Mouse (Mus musculus) midbrain, embryonic 16.5 days (tissue): ENCODE data around the gene Dedd. TPM values are rescaled to one million over a fixed set of nuclear protein-coding genes. Genes with fewer than 3 reads are reported as not detected.

Experiments used
- ATAC-seq: fragments of 200-750 bp; cut with Nextera tagmentation; 2 replicates; pipeline ENCODE4 v1.8.0; 2017; ENCODE audit warnings: moderate TSS enrichment
- H3K27ac ChIP-seq: fragments of 300-500 bp; sonication (generic); 2 replicates; pipeline ENCODE4 v1.5.1; 2014; ENCODE audit warnings: mild to moderate bottlenecking, low read length, mixed read lengths
- H3K27me3 ChIP-seq: fragments of 300-500 bp; sonication (generic); 2 replicates; pipeline ENCODE4 v1.6.1; 2014; ENCODE audit warnings: low read depth, low read length, mixed read lengths; ENCODE audit not compliant: control insufficient read depth, insufficient read depth
- H3K36me3 ChIP-seq: fragments of 300-500 bp; sonication (generic); 2 replicates; pipeline ENCODE4 v1.6.1; 2014; ENCODE audit warnings: mild to moderate bottlenecking, low read length, moderate library complexity, mixed read lengths; ENCODE audit not compliant: control insufficient read depth, insufficient read depth
- H3K4me1 ChIP-seq: fragments of 300-500 bp; sonication (generic); 2 replicates; pipeline ENCODE4 v1.6.1; 2014; ENCODE audit warnings: mild to moderate bottlenecking, low read length, mixed read lengths; ENCODE audit not compliant: control insufficient read depth, insufficient read depth
- H3K4me2 ChIP-seq: fragments of 300-500 bp; sonication (generic); 2 replicates; pipeline ENCODE4 v1.6.1; 2014; ENCODE audit warnings: mild to moderate bottlenecking, low read length, mixed read lengths
- H3K4me3 ChIP-seq: fragments of 300-500 bp; sonication (generic); 2 replicates; pipeline ENCODE4 v1.5.1; 2014; ENCODE audit warnings: low read depth, mild to moderate bottlenecking, low read length, moderate library complexity, mixed read lengths
- H3K9ac ChIP-seq: fragments of 300-500 bp; sonication (generic); 2 replicates; pipeline ENCODE4 v1.6.1; 2014; ENCODE audit warnings: low read depth, low read length, mixed read lengths
- H3K9me3 ChIP-seq: fragments of 300-500 bp; sonication (generic); replicated peaks from 2 replicates; pipeline ENCODE4 v1.6.1; 2014; ENCODE audit warnings: mild to moderate bottlenecking, low read length, mixed read lengths; ENCODE audit not compliant: control insufficient read depth, poor library complexity, severe bottlenecking
- WGBS: fragments of 180-500 bp; shearing (Covaris S2); extraction: QIAGEN DNeasy Blood & Tissue Kit; methylation state at CpG from one replicate; pipeline ENCODE4 v1.1.7; 2014; 5-methylcytosine and 5-hydroxymethylcytosine counted together
- polyA plus RNA-seq: library from polyadenylated mRNA; unstranded; fragments of >200 nt; fragmentation: Nextera tagmentation; extraction: Ambion mirVana; gene quantifications from 2 replicates; pipeline ENCODE4 v1.2.1, GENCODE M21; 2015

Dedd gene
- polyA plus RNA-seq, 1 experiment from 2014 or later, result 53.6 TPM

DNA sequence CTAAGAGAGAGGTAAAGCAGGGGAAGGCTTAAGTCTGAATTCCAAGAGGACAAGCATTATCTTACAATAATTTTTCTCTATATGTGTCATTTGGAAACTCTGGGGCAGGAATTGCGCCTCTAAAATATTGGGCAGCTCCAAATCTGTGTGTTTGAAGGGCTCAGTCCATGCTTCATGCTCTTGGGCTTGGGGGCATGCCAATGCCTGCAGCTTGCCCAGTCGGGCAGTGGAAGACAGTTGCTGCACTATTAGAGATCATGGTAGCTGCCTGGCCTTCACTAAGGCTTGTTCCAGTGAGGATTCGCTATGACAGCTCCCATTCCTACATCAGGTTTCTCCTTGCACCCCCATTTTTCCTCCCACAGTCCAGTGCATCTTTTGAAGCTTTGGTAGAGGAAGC is 19.7 kb downstream of the Dedd start:
- 88% methylated on average over 3 of the region's 3 CpGs for WGBS
- H3K4me1 ChIP-seq, result peaks cover 32% of the 10 kb centered on the region

DNA sequence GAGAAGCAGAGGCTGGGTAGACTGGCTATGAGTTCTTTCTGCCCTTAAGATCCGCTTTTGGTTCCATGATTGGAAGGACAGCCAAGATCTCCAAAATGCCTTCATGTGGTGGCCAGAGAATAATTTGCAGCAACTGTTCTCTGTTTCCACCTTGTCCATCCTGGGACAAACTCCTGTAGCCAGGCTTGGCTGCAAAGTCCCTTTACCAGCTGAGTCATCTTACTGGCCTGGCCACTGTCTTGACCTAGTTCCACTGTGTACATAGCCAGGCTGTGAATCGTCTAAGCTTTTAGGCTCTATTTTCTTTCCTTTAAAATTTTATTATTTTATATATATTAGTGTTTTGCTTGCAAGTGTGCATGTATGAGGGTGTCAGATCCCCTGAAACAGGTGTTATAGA is 20.3 kb downstream of the Dedd start:
- WGBS, result 96% methylated on average over 2 of the region's 2 CpGs
- Histone ChIP-seq H3K4me3 (no peak overlapping the region), H3K9me3 (peaks cover 5% of the 10 kb centered on the region), H3K4me1 (peaks cover 27% of the 10 kb centered on the region), H3K36me3 (no peaks in the 10 kb centered on the region), H3K9ac (no peak overlapping the region), H3K27me3 (no peaks in the 10 kb centered on the region), H3K4me2 (no peak overlapping the region), H3K27ac (no peak overlapping the region)
- no peak for ATAC-seq

More for the DNA sequence above, 19.7 kb downstream of the Dedd start:
- H3K36me3 ChIP-seq, result no peaks in the 10 kb centered on the region
- no peak overlapping the region for H3K27ac ChIP-seq
- H3K9ac ChIP-seq, result no peak overlapping the region
- H3K27me3 ChIP-seq, result no peaks in the 10 kb centered on the region
- H3K4me3 ChIP-seq, result no peak overlapping the region
- no peak overlapping the region for H3K4me2 ChIP-seq
- no peak for ATAC-seq
- peaks cover 5% of the 10 kb centered on the region for H3K9me3 ChIP-seq

DNA sequence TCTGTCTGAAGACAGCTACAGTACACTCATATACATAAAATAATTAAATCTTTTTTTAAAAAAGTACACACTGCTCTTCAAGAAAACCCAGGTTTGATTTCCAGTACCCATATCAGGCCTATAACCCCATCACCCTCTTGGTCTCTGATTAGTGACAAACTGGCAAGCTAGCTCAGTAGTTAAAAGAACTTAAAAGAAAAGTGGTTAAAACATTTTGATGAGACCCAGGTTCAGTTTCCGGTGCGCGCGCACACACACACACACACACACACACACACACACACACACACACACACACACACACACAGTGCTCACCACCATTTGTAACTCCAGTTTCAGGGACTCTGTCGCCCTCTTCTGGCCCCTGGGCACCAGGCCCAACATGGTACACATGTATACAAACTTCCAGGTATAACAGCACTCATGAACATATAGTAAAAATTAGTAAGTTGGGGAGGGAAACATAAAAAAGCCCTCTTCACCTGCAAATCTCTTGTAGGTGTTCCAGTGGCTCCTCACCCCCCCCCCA is 26.9 kb downstream of the Dedd start:
- H3K4me2 ChIP-seq, result no peak overlapping the region
- ATAC-seq, result no peak
- no peaks in the 10 kb centered on the region for H3K27me3 ChIP-seq
- peaks cover 4% of the 10 kb centered on the region; the same call in 1 of the 2 replicates for H3K9me3 ChIP-seq
- H3K4me3 ChIP-seq, result no peak overlapping the region
- H3K36me3 ChIP-seq, result peaks cover 7% of the 10 kb centered on the region
- WGBS, result 85% methylated on average over 5 of the region's 5 CpGs
- peaks cover 8% of the 10 kb centered on the region for H3K4me1 ChIP-seq
- no peak overlapping the region for H3K9ac ChIP-seq
- no peak overlapping the region for H3K27ac ChIP-seq

DNA sequence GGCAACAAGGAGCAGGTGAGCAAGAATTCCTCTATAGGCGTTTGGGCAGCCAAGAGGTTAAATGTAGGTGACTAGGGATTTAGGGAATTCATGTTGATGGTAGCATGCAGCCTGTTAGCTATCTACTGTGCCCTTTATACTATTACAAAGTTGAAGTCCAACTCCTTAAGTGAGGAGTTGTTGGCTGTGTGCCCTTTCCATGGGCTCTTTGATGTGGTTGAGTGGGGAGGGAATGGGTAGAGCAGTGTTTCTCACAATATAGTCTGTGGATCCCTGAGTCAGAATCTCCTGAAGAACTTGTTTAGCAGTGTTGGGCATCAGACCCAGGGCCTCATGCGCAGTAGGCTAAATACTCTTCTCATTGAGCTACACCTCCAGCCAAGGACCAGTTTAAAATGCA is 27.9 kb downstream of the Dedd start:
- no peak for ATAC-seq
- H3K9me3 ChIP-seq, result peaks cover 4% of the 10 kb centered on the region; the same call in 1 of the 2 replicates
- no peak overlapping the region for H3K4me2 ChIP-seq
- no peaks in the 10 kb centered on the region for H3K27me3 ChIP-seq
- peaks cover 12% of the 10 kb centered on the region for H3K4me1 ChIP-seq
- H3K4me3 ChIP-seq, result no peak overlapping the region
- H3K27ac ChIP-seq, result no peak overlapping the region
- no peak overlapping the region for H3K9ac ChIP-seq
- WGBS, result 94% methylated on average over 2 of the region's 2 CpGs
- peaks cover 7% of the 10 kb centered on the region for H3K36me3 ChIP-seq

DNA sequence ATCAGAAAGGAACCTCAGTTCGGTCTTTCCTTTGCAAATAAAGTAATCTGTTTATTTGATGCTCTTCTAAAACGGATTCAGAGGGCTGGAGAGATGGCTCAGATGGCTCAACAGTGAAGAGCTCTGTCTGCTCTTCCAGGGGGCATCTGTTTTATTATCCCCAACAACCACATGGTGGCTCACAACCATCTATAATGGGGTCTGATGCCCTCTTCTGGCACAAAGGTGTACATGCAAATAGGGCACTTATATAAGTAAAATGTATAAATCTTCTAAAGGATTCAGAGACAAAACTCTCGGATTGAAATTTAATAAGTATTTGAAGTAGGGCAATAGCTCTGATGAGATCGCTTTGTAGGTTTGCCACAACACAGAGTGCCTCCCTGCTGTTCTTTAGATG is 29.5 kb downstream of the Dedd start:
- no peak for ATAC-seq
- Histone ChIP-seq H3K27ac (no peak overlapping the region), H3K36me3 (peaks cover 7% of the 10 kb centered on the region), H3K4me2 (no peak overlapping the region), H3K9me3 (peaks cover 4% of the 10 kb centered on the region; the same call in 1 of the 2 replicates), H3K4me3 (no peak overlapping the region), H3K4me1 (peaks cover 13% of the 10 kb centered on the region), H3K9ac (no peak overlapping the region), H3K27me3 (no peaks in the 10 kb centered on the region)
- WGBS, result 75% methylated on average over 4 of the region's 4 CpGs

DNA sequence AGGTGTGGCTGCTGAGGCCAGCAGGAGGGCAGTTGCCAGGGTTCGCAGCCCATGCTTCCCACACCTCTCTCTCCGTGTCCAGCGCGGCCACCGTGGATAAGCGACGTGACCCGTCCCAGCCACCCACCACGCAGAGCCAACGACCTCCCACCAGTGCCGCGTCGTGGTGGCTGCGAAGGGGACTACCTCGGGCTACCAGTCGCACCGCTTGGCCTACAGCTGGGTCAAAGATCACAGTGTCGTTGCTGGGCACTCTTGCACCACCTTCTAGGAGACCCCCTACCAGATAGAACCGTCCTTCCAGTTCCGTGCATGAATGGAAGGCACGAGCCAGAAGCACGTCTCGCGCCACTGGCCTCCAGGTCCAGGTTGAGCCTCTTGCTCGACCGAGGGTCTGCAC is 31.3 kb downstream of the Dedd start:
- ATAC-seq, result no peak; the same call in 1 of the 2 replicates

DNA sequence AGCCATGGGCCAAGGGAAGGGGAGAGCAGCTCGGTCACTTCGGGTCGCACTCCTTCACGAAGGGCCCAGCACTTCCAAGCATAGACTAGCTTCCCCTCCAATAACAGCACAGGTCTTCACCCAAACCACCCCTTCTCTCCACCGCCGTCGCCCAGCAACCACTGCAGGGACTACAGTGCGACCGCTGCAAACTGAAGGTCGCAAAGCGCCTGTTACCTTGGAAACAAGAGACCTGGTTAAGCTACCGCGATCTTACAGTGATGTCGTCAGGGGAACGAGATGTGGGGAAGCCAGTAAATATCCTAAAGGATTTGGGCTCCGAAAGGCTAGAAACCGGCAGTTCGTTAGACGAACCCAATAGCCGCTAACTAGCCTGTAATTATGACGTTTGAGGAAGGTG is 31.7 kb downstream of the Dedd start, which contains the start of gene Klhdc9:
TSS of gene Klhdc9 (minus strand) at position 143 of the 400 bp plus-strand sequence.
- WGBS, result under 1% methylated on average over 21 of the region's 21 CpGs
- H3K27me3 ChIP-seq, result no peaks in the 10 kb centered on the region
- peak; percentile 97 for ATAC-seq
- H3K36me3 ChIP-seq, result peaks cover 7% of the 10 kb centered on the region
- H3K4me2 ChIP-seq, result peak within 1 kb of the TSS; percentile 78
- peaks cover 4% of the 10 kb centered on the region; the same call in 1 of the 2 replicates for H3K9me3 ChIP-seq
- peak within 1 kb of the TSS; percentile 89 for H3K27ac ChIP-seq
- H3K4me1 ChIP-seq, result peaks cover 13% of the 10 kb centered on the region
- H3K9ac ChIP-seq, result peak within 1 kb of the TSS; percentile 76
- H3K4me3 ChIP-seq, result peak within 1 kb of the TSS; percentile 48

More for the DNA sequence above, 31.3 kb downstream of the Dedd start:
- Histone ChIP-seq H3K27ac (peak overlapping the region; percentile 89), H3K4me2 (peak overlapping the region; percentile 78), H3K27me3 (no peaks in the 10 kb centered on the region), H3K9me3 (peaks cover 4% of the 10 kb centered on the region; the same call in 1 of the 2 replicates), H3K36me3 (peaks cover 7% of the 10 kb centered on the region), H3K4me1 (peaks cover 13% of the 10 kb centered on the region), H3K9ac (peak overlapping the region; percentile 76), H3K4me3 (peak overlapping the region; percentile 48)
- WGBS, result 2% methylated on average over 26 of the region's 26 CpGs

DNA sequence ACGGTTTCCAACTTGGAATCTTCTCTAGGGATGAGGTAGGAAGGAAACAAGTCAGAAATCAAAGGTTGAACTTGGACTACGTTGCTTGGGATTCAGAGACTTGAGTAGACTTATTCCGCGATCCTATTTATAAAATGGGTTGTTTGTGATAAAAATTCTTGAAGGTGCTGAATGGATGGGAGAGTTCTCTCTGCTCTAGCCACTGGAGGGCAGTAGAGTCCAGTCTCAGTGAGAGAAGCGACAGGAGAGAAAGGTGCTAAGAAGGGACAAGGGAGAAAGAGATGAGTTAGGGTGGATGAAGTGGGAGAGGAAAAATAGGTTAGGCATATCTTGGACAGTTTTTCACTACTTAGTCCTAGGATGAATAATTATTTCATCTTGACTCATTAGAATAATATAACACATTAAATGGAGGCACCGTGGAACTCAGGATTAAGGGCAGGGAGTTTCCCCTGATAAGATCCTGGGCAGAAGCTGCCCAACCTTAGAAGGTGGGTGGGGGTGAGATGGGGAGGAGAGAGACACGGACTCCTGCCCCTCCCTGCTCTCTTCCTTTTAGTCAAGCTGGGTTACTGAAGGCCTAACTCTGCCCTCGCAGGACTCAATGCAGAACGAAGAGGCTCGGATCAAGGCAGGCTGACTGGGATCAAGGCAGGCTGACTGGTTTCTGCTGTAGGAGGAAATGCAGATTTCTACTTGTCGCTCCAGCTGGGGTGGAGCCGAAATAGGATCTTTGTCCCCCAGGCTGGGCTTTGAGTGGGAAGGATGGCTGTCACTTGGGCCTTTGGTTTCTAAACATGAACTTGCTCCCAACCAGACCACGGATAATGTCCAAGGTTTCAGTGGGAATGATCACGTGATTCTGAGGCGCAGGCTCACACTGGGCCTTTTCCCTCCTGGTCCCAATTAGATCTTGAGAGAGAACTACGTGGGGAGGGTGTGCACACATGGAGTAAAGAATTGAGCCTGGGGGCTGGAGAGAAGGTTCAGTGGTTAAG is 32.5 kb downstream of the Dedd start:
- Histone ChIP-seq H3K4me2 (peak overlapping the region; percentile 78), H3K4me1 (peaks cover 13% of the 10 kb centered on the region), H3K27me3 (no peaks in the 10 kb centered on the region), H3K4me3 (peak overlapping the region; percentile 48), H3K36me3 (peaks cover 6% of the 10 kb centered on the region), H3K9ac (peak overlapping the region; percentile 76), H3K27ac (peak overlapping the region; percentile 89), H3K9me3 (peaks cover 2% of the 10 kb centered on the region; the same call in 1 of the 2 replicates)
- ATAC-seq, result peak; percentile 83
- 30% methylated on average over 16 of the region's 16 CpGs for WGBS

DNA sequence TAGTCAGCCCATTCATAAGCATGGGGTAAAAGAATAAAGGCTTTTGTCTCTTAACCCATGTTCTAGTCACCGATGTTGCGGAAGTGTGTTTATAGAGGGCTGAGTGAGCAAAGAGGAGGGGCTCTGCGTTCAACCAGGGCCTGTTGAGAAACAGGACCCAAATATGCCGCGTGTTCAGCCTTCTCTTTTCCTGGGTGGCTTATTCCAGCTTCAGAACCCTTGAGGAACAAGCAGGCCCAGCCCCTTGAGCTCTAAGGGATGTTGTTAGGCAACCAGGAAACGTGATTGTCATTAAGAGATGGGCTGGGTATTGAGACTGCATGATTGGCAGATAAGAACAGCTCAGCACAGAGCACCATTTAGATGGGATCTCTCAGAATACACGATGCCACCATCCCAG is 37.0 kb downstream of the Dedd start:
- 69% methylated on average over 7 of the region's 7 CpGs for WGBS
- Histone ChIP-seq H3K9me3 (no peaks in the 10 kb centered on the region), H3K4me3 (no peak overlapping the region), H3K27ac (no peak overlapping the region), H3K27me3 (no peaks in the 10 kb centered on the region), H3K4me1 (peaks cover 5% of the 10 kb centered on the region; the same call in 1 of the 2 replicates), H3K36me3 (no peaks in the 10 kb centered on the region), H3K4me2 (no peak overlapping the region), H3K9ac (no peak overlapping the region)
- no peak for ATAC-seq
